Mouse (Mus musculus) thymus, postnatal 4 days (tissue): ENCODE data around the gene Rere.

ENCODE experiments used
- DNase-seq: peaks from one replicate; pipeline ENCODE4 v3.0.0; 2021

Gene Rere

GRCm38 (mm10) chr4:150563281-150563680 lies 281.8 kb downstream of the Rere start:
- DNase-seq: no peak

- DNase-seq: peak; percentile 59
These were observed 284.7 kb downstream of the Rere start for GRCm38 (mm10) chr4:150566193-150566592.

GRCm38 (mm10) chr4:150568318-150569134 lies 287.1 kb downstream of the Rere start:
- peak; percentile 44 for DNase-seq

GRCm38 (mm10) chr4:150569135-150569833 lies 287.8 kb downstream of the Rere start:
- peak; percentile 76 for DNase-seq

- peak; percentile 70 for DNase-seq
These were observed 288.6 kb downstream of the Rere start for GRCm38 (mm10) chr4:150569834-150570571.

GRCm38 (mm10) chr4:150570793-150571192 lies 289.3 kb downstream of the Rere start:
- no peak for DNase-seq

GRCm38 (mm10) chr4:150572104-150572691 lies 290.8 kb downstream of the Rere start:
- DNase-seq: no peak

- DNase-seq: no peak
These were observed 291.5 kb downstream of the Rere start for GRCm38 (mm10) chr4:150572938-150573337.

- no peak for DNase-seq
These were observed 294.1 kb downstream of the Rere start for GRCm38 (mm10) chr4:150575363-150576092.

- DNase-seq: no peak
These were observed 294.9 kb downstream of the Rere start for GRCm38 (mm10) chr4:150576339-150576738.

- DNase-seq: no peak
These were observed 296.6 kb downstream of the Rere start for GRCm38 (mm10) chr4:150578021-150578420.

- DNase-seq: no peak
These were observed 300.7 kb downstream of the Rere start for GRCm38 (mm10) chr4:150581931-150582723.

- peak; percentile 32 for DNase-seq
These were observed 301.7 kb downstream of the Rere start for GRCm38 (mm10) chr4:150582966-150583776.

GRCm38 (mm10) chr4:150583777-150584135 lies 302.3 kb downstream of the Rere start:
- peak; percentile 25 for DNase-seq

GRCm38 (mm10) chr4:150585800-150586199 lies 304.4 kb downstream of the Rere start:
- no peak for DNase-seq

GRCm38 (mm10) chr4:150586275-150586674 lies 304.8 kb downstream of the Rere start:
- no peak for DNase-seq

- DNase-seq: no peak
These were observed 306.3 kb downstream of the Rere start for GRCm38 (mm10) chr4:150587597-150588299.

GRCm38 (mm10) chr4:150588300-150588621 lies 306.8 kb downstream of the Rere start:
- no peak for DNase-seq

GRCm38 (mm10) chr4:150590621-150591282 lies 309.3 kb downstream of the Rere start:
- DNase-seq: no peak

GRCm38 (mm10) chr4:150591602-150592001 lies 310.2 kb downstream of the Rere start:
- no peak for DNase-seq
